Mouse (Mus musculus): Measurements from ENCODE around the gene Ptpn1.

The Ptpn1 gene

GRCm38 (mm10) chr2:167948047-167948446 lies 16.2 kb downstream of the Ptpn1 start:
- DNase-seq (ENCODE audit: low read depth): no peak

GRCm38 (mm10) chr2:167948557-167948956 lies 16.7 kb downstream of the Ptpn1 start:
- DNase-seq (ENCODE audit: low read depth): no peak

GRCm38 (mm10) chr2:167949250-167949649 lies 17.4 kb downstream of the Ptpn1 start:
- peak; percentile 87 for DNase-seq (ENCODE audit: low read depth)

- no peak for DNase-seq (ENCODE audit: low read depth)
Measured at GRCm38 (mm10) chr2:167949808-167950207, 18.0 kb downstream of the Ptpn1 start.

GRCm38 (mm10) chr2:167950681-167951080 lies 18.8 kb downstream of the Ptpn1 start:
- no peak for DNase-seq (ENCODE audit: low read depth)

GRCm38 (mm10) chr2:167951301-167952211 lies 19.7 kb downstream of the Ptpn1 start:
- DNase-seq (ENCODE audit: low read depth): peak; percentile 85

- DNase-seq (ENCODE audit: low read depth): no peak
Measured at GRCm38 (mm10) chr2:167953819-167954218, 22.0 kb downstream of the Ptpn1 start.

GRCm38 (mm10) chr2:167954928-167955327 lies 23.1 kb downstream of the Ptpn1 start:
- no peak for DNase-seq (ENCODE audit: low read depth)

GRCm38 (mm10) chr2:167957539-167957938 lies 25.7 kb downstream of the Ptpn1 start:
- no peak for DNase-seq (ENCODE audit: low read depth)

- peak; percentile 53 for DNase-seq (ENCODE audit: low read depth)
Measured at GRCm38 (mm10) chr2:167958082-167958788, 26.4 kb downstream of the Ptpn1 start.

GRCm38 (mm10) chr2:167958843-167959242 lies 27.0 kb downstream of the Ptpn1 start:
- peak; percentile 91 for DNase-seq (ENCODE audit: low read depth)

GRCm38 (mm10) chr2:167959384-167959911 lies 27.6 kb downstream of the Ptpn1 start:
- no peak for DNase-seq (ENCODE audit: low read depth)

- DNase-seq (ENCODE audit: low read depth): no peak
Measured at GRCm38 (mm10) chr2:167959996-167960395, 28.1 kb downstream of the Ptpn1 start.

- no peak for DNase-seq (ENCODE audit: low read depth)
Measured at GRCm38 (mm10) chr2:167960584-167960983, 28.7 kb downstream of the Ptpn1 start.

GRCm38 (mm10) chr2:167962347-167962746 lies 30.5 kb downstream of the Ptpn1 start:
- DNase-seq (ENCODE audit: low read depth): no peak

GRCm38 (mm10) chr2:167963176-167963575 lies 31.3 kb downstream of the Ptpn1 start:
- no peak for DNase-seq (ENCODE audit: low read depth)

- no peak for DNase-seq (ENCODE audit: low read depth)
Measured at GRCm38 (mm10) chr2:167963778-167964300, 32.0 kb downstream of the Ptpn1 start.

- no peak for DNase-seq (ENCODE audit: low read depth)
Measured at GRCm38 (mm10) chr2:167964320-167964719, 32.5 kb downstream of the Ptpn1 start.

- no peak for DNase-seq (ENCODE audit: low read depth)
Measured at GRCm38 (mm10) chr2:167965911-167966310, 34.1 kb downstream of the Ptpn1 start.

GRCm38 (mm10) chr2:167968504-167968903 lies 36.6 kb downstream of the Ptpn1 start:
- DNase-seq (ENCODE audit: low read depth): no peak

- DNase-seq (ENCODE audit: low read depth): no peak
Measured at GRCm38 (mm10) chr2:167969851-167970541, 38.1 kb downstream of the Ptpn1 start.

- no peak for DNase-seq (ENCODE audit: low read depth)
Measured at GRCm38 (mm10) chr2:167972146-167972545, 40.3 kb downstream of the Ptpn1 start.

All from fibroblast of lung, adult 2 months (primary cell).